Mouse (Mus musculus) macrophage (primary cell): ENCODE measurements around the gene Commd3. TPM values are rescaled to one million over a fixed set of nuclear protein-coding genes. Genes with fewer than 3 reads are reported as not detected.

Source experiments
- H3K27ac ChIP-seq: fragments of 350-480 bp; formaldehyde crosslinking; 2 replicates; pipeline ENCODE4 v1.9.0; 2021
- H3K36me3 ChIP-seq: fragments of 350-480 bp; formaldehyde crosslinking; 2 replicates; pipeline ENCODE4 v1.9.0; 2021; ENCODE audit errors: inconsistent target
- H3K4me3 ChIP-seq: fragments of 350-480 bp; formaldehyde crosslinking; 2 replicates; pipeline ENCODE4 v1.9.0; 2021; ENCODE audit errors: inconsistent target
- H3K79me2 ChIP-seq: fragments of 350-480 bp; formaldehyde crosslinking; 2 replicates; pipeline ENCODE4 v1.9.0; 2021; ENCODE audit errors: inconsistent target
- WGBS: methylation state at CpG from one replicate; pipeline ENCODE4 v1.1.7; 2026; ENCODE audit warnings: inconsistent platforms; ENCODE audit not compliant: missing documents; 5-methylcytosine and 5-hydroxymethylcytosine counted together
- polyA plus RNA-seq: library from polyadenylated mRNA; stranded (reverse); fragments of 250-400 nt; gene quantifications from 3 replicates; pipeline ENCODE4 v1.2.4, GENCODE M21; 2018; ENCODE audit warnings: inconsistent platforms

Gene Commd3
- polyA plus RNA-seq, 1 experiment from 2014 or later: 139 TPM

- no peak overlapping the region for H3K27ac ChIP-seq
- peak overlapping the region; percentile 42 for H3K4me3 ChIP-seq
- 6% methylated on average over 31 of the region's 55 CpGs for WGBS
- H3K36me3 ChIP-seq: peaks cover 11% of the 10 kb centered on the region; the same call in 1 of the 2 replicates
- H3K79me2 ChIP-seq: peaks cover 21% of the 10 kb centered on the region
Measured at GRCm38 (mm10) chr2:18677631-18678471, 5.7 kb downstream of the Commd3 start.

- H3K4me3 ChIP-seq: no peak overlapping the region
- 95% methylated on average over 2 of the region's 2 CpGs for WGBS
Measured at GRCm38 (mm10) chr2:18679701-18680100, 7.5 kb downstream of the Commd3 start.

GRCm38 (mm10) chr2:18680501-18680900, 8.3 kb downstream of the Commd3 start:
- Histone ChIP-seq H3K4me3 (no peak overlapping the region), H3K36me3 (peaks cover 13% of the 10 kb centered on the region), H3K27ac (no peak overlapping the region), H3K79me2 (peaks cover 6% of the 10 kb centered on the region; the same call in 1 of the 2 replicates)
- WGBS: 8% methylated on average over 4 of the region's 4 CpGs

More at GRCm38 (mm10) chr2:18679701-18680100, 7.5 kb downstream of the Commd3 start:
- Histone ChIP-seq H3K36me3 (peaks cover 14% of the 10 kb centered on the region), H3K27ac (no peak overlapping the region), H3K79me2 (peaks cover 6% of the 10 kb centered on the region; the same call in 1 of the 2 replicates)

GRCm38 (mm10) chr2:18680961-18681360, 8.8 kb downstream of the Commd3 start:
- Histone ChIP-seq H3K27ac (no peak overlapping the region), H3K79me2 (peaks cover 6% of the 10 kb centered on the region; the same call in 1 of the 2 replicates), H3K4me3 (peak overlapping the region; percentile 8; the same call in 1 of the 2 replicates), H3K36me3 (peaks cover 13% of the 10 kb centered on the region)
- 13% methylated on average over 20 of the region's 29 CpGs for WGBS

GRCm38 (mm10) chr2:18684062-18684461, 11.9 kb downstream of the Commd3 start:
- peaks cover 13% of the 10 kb centered on the region for H3K36me3 ChIP-seq
- 95% methylated on average over 5 of the region's 5 CpGs for WGBS
- H3K27ac ChIP-seq: no peak overlapping the region
- H3K4me3 ChIP-seq: no peak overlapping the region
- peaks cover 4% of the 10 kb centered on the region; the same call in 1 of the 2 replicates for H3K79me2 ChIP-seq

GRCm38 (mm10) chr2:18686386-18686785, 14.2 kb downstream of the Commd3 start:
- Histone ChIP-seq H3K27ac (no peak overlapping the region), H3K36me3 (peaks cover 13% of the 10 kb centered on the region), H3K4me3 (no peak overlapping the region), H3K79me2 (no peaks in the 10 kb centered on the region)
- 92% methylated on average over 6 of the region's 6 CpGs for WGBS

GRCm38 (mm10) chr2:18686826-18687519, 14.8 kb downstream of the Commd3 start:
- Histone ChIP-seq H3K4me3 (no peak overlapping the region), H3K79me2 (no peaks in the 10 kb centered on the region), H3K27ac (no peak overlapping the region), H3K36me3 (peaks cover 13% of the 10 kb centered on the region)
- WGBS: 95% methylated on average over 8 of the region's 8 CpGs

- Histone ChIP-seq H3K79me2 (no peaks in the 10 kb centered on the region), H3K36me3 (peaks cover 7% of the 10 kb centered on the region; the same call in 1 of the 2 replicates), H3K27ac (no peak overlapping the region), H3K4me3 (no peak overlapping the region)
- 29% methylated on average over 9 of the region's 9 CpGs for WGBS
Measured at GRCm38 (mm10) chr2:18687671-18688170, 15.5 kb downstream of the Commd3 start.

- Histone ChIP-seq H3K27ac (no peak overlapping the region), H3K79me2 (no peaks in the 10 kb centered on the region), H3K4me3 (no peak overlapping the region), H3K36me3 (peaks cover 7% of the 10 kb centered on the region; the same call in 1 of the 2 replicates)
- 47% methylated on average over 5 of the region's 6 CpGs for WGBS
Measured at GRCm38 (mm10) chr2:18688286-18688685, 16.1 kb downstream of the Commd3 start.

- Histone ChIP-seq H3K4me3 (no peak overlapping the region), H3K36me3 (peaks cover 7% of the 10 kb centered on the region; the same call in 1 of the 2 replicates), H3K27ac (no peak overlapping the region), H3K79me2 (no peaks in the 10 kb centered on the region)
- WGBS: 4% methylated on average over 26 of the region's 45 CpGs
Measured at GRCm38 (mm10) chr2:18688708-18689063, 16.5 kb downstream of the Commd3 start.

- no peaks in the 10 kb centered on the region for H3K79me2 ChIP-seq
- 4% methylated on average over 50 of the region's 51 CpGs for WGBS
Measured at GRCm38 (mm10) chr2:18689064-18689921, 17.1 kb downstream of the Commd3 start.

GRCm38 (mm10) chr2:18690055-18690691, 18.0 kb downstream of the Commd3 start:
- Histone ChIP-seq H3K27ac (no peak overlapping the region), H3K36me3 (no peaks in the 10 kb centered on the region), H3K79me2 (no peaks in the 10 kb centered on the region), H3K4me3 (no peak overlapping the region)
- WGBS: 3% methylated on average over 48 of the region's 58 CpGs

More at GRCm38 (mm10) chr2:18689064-18689921, 17.1 kb downstream of the Commd3 start:
- Histone ChIP-seq H3K36me3 (peaks cover 2% of the 10 kb centered on the region; the same call in 1 of the 2 replicates), H3K4me3 (peak overlapping the region; percentile 26), H3K27ac (no peak overlapping the region)

GRCm38 (mm10) chr2:18690756-18691155, 18.6 kb downstream of the Commd3 start:
- Histone ChIP-seq H3K79me2 (no peaks in the 10 kb centered on the region), H3K4me3 (no peak overlapping the region), H3K36me3 (no peaks in the 10 kb centered on the region), H3K27ac (no peak overlapping the region)
- WGBS: 15% methylated on average over 9 of the region's 9 CpGs

GRCm38 (mm10) chr2:18692031-18692430, 19.8 kb downstream of the Commd3 start:
- Histone ChIP-seq H3K36me3 (no peaks in the 10 kb centered on the region), H3K4me3 (no peak overlapping the region), H3K79me2 (no peaks in the 10 kb centered on the region), H3K27ac (no peak overlapping the region)
